Mouse (Mus musculus): ENCODE measurements around the gene Lgr6.

DNA sequence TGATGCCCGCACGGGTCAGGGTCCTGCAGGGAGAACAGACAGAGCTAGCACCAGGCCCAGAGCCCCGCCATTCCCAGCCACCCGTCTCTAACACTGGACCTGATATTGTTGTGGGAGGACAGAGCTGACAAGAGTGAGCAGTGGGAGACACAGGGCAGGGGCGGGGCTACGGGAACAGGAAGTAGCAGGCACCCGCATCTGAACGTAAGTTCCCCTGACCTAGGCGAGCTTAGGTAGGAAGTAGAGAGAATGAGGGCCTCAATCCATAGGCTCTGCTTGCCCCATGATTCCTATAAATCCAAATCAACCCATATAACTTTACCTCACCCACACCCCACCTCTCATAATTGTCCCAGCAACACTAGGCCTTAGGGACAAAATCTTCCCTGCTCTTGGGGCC is 104.5 kb downstream of the Lgr6 start:
- TF ChIP-seq CTCF (conservative IDR thresholded peaks at IDR 0.05; ENCODE audit: low read length), result no peak
- no peak for TF ChIP-seq POU5F1 (IDR thresholded peaks at IDR 0.05; ENCODE audit: borderline replicate concordance, low read length)

Measured in E14TG2a.4 (cell line).